Mouse (Mus musculus): ENCODE measurements around the gene Zcchc17.

GRCm38 (mm10) chr4:130282856-130283255 is 76.9 kb downstream of the Zcchc17 start:
- no peak for TF ChIP-seq POLR2A (IDR thresholded peaks at IDR 0.05; ENCODE audit: control insufficient read depth, extremely low read depth, insufficient read depth, low read length, poor library complexity)
- no peak for TF ChIP-seq CTCF (IDR thresholded peaks at IDR 0.05; ENCODE audit: borderline replicate concordance, control insufficient read depth, extremely low read depth, insufficient read depth, low read length, poor library complexity)
